Mouse (Mus musculus) forebrain, embryonic 13.5 days (tissue): Measurements from ENCODE around the gene Rbm44. TPM values are rescaled to one million over a fixed set of nuclear protein-coding genes. Genes with fewer than 3 reads are reported as not detected.

Source experiments
- ATAC-seq: fragments of 200-750 bp; cut with Nextera tagmentation; 2 replicates; pipeline ENCODE4 v1.8.0; 2017
- H3K27ac ChIP-seq: fragments of 300-500 bp; sonication (generic); 2 replicates; pipeline ENCODE4 v1.5.1; 2015; ENCODE audit warnings: inconsistent platforms, mild to moderate bottlenecking, moderate library complexity
- H3K27me3 ChIP-seq: fragments of 300-500 bp; sonication (generic); 2 replicates; pipeline ENCODE4 v1.6.1; 2015; ENCODE audit warnings: mild to moderate bottlenecking, inconsistent platforms
- H3K36me3 ChIP-seq: fragments of 300-500 bp; sonication (generic); 2 replicates; pipeline ENCODE4 v1.6.1; 2015; ENCODE audit warnings: mild to moderate bottlenecking, inconsistent platforms; ENCODE audit not compliant: poor library complexity, severe bottlenecking
- H3K4me1 ChIP-seq: fragments of 300-500 bp; sonication (generic); 2 replicates; pipeline ENCODE4 v1.6.1; 2015; ENCODE audit warnings: inconsistent platforms
- H3K4me2 ChIP-seq: fragments of 300-500 bp; sonication (generic); 2 replicates; pipeline ENCODE4 v1.6.1; 2015; ENCODE audit warnings: inconsistent platforms, mild to moderate bottlenecking, moderate library complexity
- H3K4me3 ChIP-seq: fragments of 300-500 bp; sonication (generic); 2 replicates; pipeline ENCODE4 v1.5.1; 2015; ENCODE audit warnings: mild to moderate bottlenecking, inconsistent platforms
- H3K9ac ChIP-seq: fragments of 300-500 bp; sonication (generic); 2 replicates; pipeline ENCODE4 v1.6.1; 2015; ENCODE audit warnings: mild to moderate bottlenecking, inconsistent platforms
- H3K9me3 ChIP-seq: fragments of 300-500 bp; sonication (generic); replicated peaks from 2 replicates; pipeline ENCODE4 v1.6.1; 2016; ENCODE audit warnings: inconsistent platforms
- WGBS: fragments of 180-500 bp; shearing (Covaris S2); methylation state at CpG from one replicate; pipeline ENCODE4 v1.1.7; 2015; 5-methylcytosine and 5-hydroxymethylcytosine counted together
- polyA plus RNA-seq: library from polyadenylated mRNA; unstranded; fragments of >200 nt; fragmentation: Nextera tagmentation; extraction: Ambion mirVana; gene quantifications from 2 replicates; pipeline ENCODE4 v1.2.1, GENCODE M21; 2015

The Rbm44 gene
- polyA plus RNA-seq, 1 experiment from 2014 or later: 0.12 TPM

DNA sequence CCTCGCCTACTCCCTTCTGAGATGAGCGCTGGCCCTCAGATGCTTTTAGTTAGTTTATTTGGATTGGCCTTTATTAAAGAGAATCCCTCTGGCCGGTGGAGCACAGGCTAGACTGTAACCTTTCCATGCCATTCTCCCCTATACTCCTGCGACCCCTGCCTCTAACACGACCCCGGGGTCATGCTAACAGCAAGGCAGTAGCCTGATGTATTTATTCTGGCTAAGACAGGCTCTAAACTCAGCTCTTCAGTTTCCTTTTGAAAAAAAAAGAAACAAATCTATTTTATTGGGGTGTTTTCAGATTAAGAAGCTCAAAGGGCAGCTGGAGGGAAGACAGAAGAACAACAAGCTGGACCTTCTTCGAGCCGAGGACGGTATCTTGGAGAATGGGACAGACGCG, 22.8 kb upstream of the Rbm44 start:
- H3K4me2 ChIP-seq: no peak overlapping the region
- no peak overlapping the region for H3K27ac ChIP-seq
- ATAC-seq: no peak
- H3K9ac ChIP-seq: no peak overlapping the region
- H3K4me3 ChIP-seq: no peak overlapping the region
- peaks cover 27% of the 10 kb centered on the region for H3K36me3 ChIP-seq
- H3K27me3 ChIP-seq: no peaks in the 10 kb centered on the region
- no peaks in the 10 kb centered on the region for H3K9me3 ChIP-seq
- 91% methylated on average over 11 of the region's 11 CpGs for WGBS
- no peaks in the 10 kb centered on the region for H3K4me1 ChIP-seq

DNA sequence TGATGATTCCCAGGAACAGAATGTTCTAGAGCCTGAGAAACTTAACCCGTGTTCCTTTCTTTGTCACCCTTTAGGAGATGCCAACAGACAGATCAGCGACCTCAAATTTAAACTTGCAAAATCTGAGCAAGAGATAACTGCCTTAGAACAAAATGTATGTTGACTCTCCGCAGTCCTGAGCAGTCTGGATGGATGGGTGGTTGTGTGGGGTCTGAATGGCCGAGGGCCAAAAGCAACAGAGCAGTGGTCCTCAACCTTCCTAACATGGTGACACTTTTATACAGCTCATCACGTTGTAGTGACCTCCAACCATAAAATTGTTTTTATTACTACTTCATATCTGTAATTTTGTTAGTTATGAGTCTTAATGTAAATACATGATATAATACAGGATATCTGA, 21.9 kb upstream of the Rbm44 start:
- H3K9ac ChIP-seq: no peak overlapping the region
- H3K27me3 ChIP-seq: no peaks in the 10 kb centered on the region
- no peak overlapping the region for H3K27ac ChIP-seq
- H3K4me3 ChIP-seq: no peak overlapping the region
- no peak overlapping the region for H3K4me2 ChIP-seq
- peaks cover 29% of the 10 kb centered on the region for H3K36me3 ChIP-seq
- WGBS: 89% methylated on average over 5 of the region's 5 CpGs
- ATAC-seq: no peak
- H3K4me1 ChIP-seq: no peaks in the 10 kb centered on the region
- no peaks in the 10 kb centered on the region for H3K9me3 ChIP-seq

DNA sequence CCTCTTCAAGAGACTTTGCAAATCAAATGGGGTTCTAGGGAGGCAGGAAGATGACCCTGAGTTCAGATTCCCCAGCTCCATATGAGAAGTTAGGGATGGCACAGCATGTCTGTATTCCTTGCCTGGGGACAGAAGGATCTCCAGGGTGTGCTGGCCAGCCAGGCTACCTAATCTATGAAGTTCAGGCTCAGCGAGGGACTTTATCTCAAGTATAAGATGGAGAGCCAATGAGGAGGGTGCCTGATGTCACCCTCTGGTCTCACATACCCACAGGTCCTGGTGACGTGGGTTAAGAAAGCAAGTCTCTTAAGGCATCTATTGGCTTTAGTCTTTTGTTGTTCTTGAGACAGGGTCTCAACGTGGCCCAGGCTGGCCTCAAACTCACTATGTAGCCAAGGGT, 21.4 kb upstream of the Rbm44 start:
- WGBS: 93% methylated on average over 3 of the region's 3 CpGs
- ATAC-seq: no peak
- no peaks in the 10 kb centered on the region for H3K27me3 ChIP-seq
- H3K9ac ChIP-seq: no peak overlapping the region
- no peak overlapping the region for H3K4me2 ChIP-seq
- H3K4me1 ChIP-seq: no peaks in the 10 kb centered on the region
- no peak overlapping the region for H3K27ac ChIP-seq
- H3K36me3 ChIP-seq: peaks cover 33% of the 10 kb centered on the region
- H3K4me3 ChIP-seq: no peak overlapping the region
- no peaks in the 10 kb centered on the region for H3K9me3 ChIP-seq

DNA sequence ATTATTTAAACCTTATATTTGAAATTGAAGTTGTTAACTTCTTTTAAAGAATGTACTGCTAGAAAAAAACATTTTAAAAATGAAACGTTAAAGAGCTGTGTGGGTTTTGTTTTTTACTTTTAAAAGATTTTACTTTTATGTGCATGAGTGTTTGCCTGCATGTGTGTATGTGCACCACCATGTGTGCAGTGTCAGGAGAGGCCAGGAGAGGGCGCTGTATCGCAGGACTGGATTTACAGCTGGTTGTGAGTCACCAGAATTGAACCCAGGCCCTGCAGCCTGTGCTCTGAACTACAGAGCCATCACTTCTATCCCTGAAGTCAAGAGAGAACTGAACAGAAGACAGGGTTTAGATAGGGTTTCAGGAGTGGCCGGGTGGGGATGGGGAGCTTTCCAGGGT, 16.0 kb upstream of the Rbm44 start:
- Histone ChIP-seq H3K4me3 (no peak overlapping the region), H3K27ac (no peak overlapping the region), H3K36me3 (peaks cover 28% of the 10 kb centered on the region), H3K4me1 (no peaks in the 10 kb centered on the region), H3K9ac (no peak overlapping the region), H3K27me3 (no peaks in the 10 kb centered on the region), H3K9me3 (peaks cover 5% of the 10 kb centered on the region; the same call in 1 of the 2 replicates), H3K4me2 (no peak overlapping the region)
- ATAC-seq: no peak
- 90% methylated on average over 4 of the region's 4 CpGs for WGBS

DNA sequence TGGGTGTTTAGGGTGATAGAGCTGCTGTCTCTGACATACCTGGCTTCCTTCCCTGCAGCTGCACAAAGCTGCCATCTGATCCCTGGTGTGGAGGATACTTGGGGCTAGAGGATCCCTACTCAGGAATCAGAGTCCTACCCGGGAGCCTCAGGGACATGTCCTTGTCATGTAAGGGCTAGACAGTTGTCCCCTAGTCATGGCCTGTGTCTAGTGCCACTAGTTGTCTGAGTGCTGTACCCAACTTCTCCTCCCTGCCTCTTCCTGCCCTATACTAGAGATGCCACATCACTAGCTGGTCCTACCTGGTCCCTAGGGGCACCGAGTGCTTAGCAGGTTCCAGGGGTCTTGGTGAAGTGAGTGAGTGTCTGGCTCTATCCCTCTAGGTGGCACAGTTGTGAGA, 7.9 kb upstream of the Rbm44 start:
- no peaks in the 10 kb centered on the region for H3K9me3 ChIP-seq
- ATAC-seq: no peak
- H3K27ac ChIP-seq: no peak overlapping the region
- H3K4me2 ChIP-seq: no peak overlapping the region
- WGBS: 77% methylated on average over 2 of the region's 2 CpGs
- no peaks in the 10 kb centered on the region for H3K4me1 ChIP-seq
- no peaks in the 10 kb centered on the region for H3K27me3 ChIP-seq
- no peaks in the 10 kb centered on the region for H3K36me3 ChIP-seq
- H3K4me3 ChIP-seq: no peak overlapping the region
- H3K9ac ChIP-seq: no peak overlapping the region

DNA sequence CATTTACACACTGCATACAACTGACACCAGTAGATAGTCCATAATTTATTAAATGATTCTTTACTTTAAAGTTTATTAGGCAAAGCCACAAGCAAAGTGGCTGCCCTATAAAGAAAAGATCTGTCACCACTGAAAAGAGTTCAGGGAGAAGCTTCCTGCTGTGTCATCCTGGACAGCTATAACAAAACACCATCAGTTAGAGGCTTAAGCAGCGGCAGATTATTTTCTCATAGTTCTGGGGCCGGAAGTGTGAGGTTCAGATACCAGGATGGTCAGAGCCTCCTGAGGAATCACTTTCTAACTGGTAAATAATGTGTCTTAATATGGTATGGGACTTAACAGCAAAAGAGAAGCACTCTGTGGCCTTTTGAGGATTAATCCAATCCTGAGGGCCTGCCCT, 6.6 kb downstream of the Rbm44 start:
- H3K27me3 ChIP-seq: no peaks in the 10 kb centered on the region
- H3K36me3 ChIP-seq: no peaks in the 10 kb centered on the region
- no peaks in the 10 kb centered on the region for H3K9me3 ChIP-seq
- H3K9ac ChIP-seq: no peak overlapping the region
- no peak for ATAC-seq
- 55% methylated on average over 2 of the region's 2 CpGs for WGBS
- no peak overlapping the region for H3K4me3 ChIP-seq
- H3K27ac ChIP-seq: no peak overlapping the region
- no peaks in the 10 kb centered on the region for H3K4me1 ChIP-seq
- no peak overlapping the region for H3K4me2 ChIP-seq

DNA sequence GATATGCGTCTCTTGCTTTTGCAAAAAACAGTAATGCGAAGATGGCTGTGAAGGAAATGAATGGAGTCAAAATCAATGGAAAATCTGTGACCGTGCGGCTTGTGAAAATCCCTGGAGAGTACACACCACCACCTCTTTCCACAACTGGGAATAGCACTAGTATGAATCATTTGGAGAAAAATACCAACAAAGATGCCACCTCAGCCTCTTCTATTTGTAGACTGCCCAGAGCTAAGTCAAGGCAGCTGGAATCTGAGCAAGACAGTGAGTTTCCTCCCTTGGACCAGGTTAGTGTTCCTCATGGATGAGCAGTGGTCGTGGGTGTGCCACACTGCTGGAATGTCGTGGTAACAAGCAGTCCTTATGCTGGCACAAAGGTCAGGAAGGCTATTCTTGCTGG, 21.9 kb downstream of the Rbm44 start:
- 78% methylated on average over 6 of the region's 6 CpGs for WGBS
- Histone ChIP-seq H3K27ac (no peak overlapping the region), H3K4me1 (no peaks in the 10 kb centered on the region), H3K36me3 (no peaks in the 10 kb centered on the region), H3K9me3 (no peaks in the 10 kb centered on the region), H3K4me3 (no peak overlapping the region), H3K4me2 (no peak overlapping the region), H3K27me3 (no peaks in the 10 kb centered on the region), H3K9ac (no peak overlapping the region)
- ATAC-seq: no peak

DNA sequence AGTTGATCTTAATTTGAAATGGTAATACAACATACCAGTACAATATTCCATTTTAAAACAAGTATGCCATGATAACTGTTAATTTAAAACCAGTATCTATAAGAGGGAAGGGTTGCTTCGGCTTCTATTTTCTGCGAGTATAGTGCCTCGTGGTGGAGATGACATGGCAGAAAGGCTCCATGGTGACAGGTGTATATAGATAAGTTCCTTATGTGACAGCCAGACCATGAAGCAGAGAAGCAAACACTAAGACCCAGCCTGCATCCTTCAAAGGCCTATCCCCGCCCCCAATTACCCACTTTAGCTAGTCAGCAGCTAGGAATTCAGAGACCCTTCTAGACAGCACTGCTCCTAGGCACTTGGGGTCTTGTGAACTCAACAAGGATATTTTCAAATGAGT, 24.3 kb downstream of the Rbm44 start:
- no peak overlapping the region for H3K4me3 ChIP-seq

DNA sequence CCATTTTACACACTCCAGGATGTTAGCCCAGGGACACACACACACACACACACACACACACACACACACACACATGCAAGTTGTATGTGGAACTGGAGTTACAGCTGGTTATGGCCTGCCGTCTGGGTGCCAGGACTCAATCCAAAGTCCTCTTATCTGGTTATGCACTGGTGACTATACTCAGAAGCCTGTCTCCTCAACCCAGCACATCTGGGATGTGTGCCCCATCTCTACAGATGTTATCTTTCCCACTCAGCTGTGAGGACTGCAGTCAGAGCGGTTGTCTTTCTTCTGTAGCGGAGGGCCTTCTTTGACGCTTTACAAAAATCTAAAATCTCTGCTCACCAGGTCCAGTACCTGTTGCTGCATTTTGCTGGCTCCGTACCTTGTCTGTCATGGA, 29.9 kb downstream of the Rbm44 start:
- Histone ChIP-seq H3K4me3 (no peak overlapping the region), H3K4me2 (no peak overlapping the region), H3K27me3 (peaks cover 13% of the 10 kb centered on the region), H3K36me3 (no peaks in the 10 kb centered on the region), H3K9me3 (no peaks in the 10 kb centered on the region), H3K9ac (no peak overlapping the region), H3K27ac (no peak overlapping the region), H3K4me1 (peaks cover 3% of the 10 kb centered on the region)
- ATAC-seq: no peak
- 97% methylated on average over 5 of the region's 5 CpGs for WGBS

More for the DNA sequence above, 24.3 kb downstream of the Rbm44 start:
- Histone ChIP-seq H3K36me3 (no peaks in the 10 kb centered on the region), H3K9ac (no peak overlapping the region), H3K4me2 (no peak overlapping the region), H3K27me3 (no peaks in the 10 kb centered on the region), H3K9me3 (no peaks in the 10 kb centered on the region), H3K4me1 (no peaks in the 10 kb centered on the region), H3K27ac (no peak overlapping the region)
- WGBS: 85% methylated on average over 4 of the region's 4 CpGs
- no peak for ATAC-seq

DNA sequence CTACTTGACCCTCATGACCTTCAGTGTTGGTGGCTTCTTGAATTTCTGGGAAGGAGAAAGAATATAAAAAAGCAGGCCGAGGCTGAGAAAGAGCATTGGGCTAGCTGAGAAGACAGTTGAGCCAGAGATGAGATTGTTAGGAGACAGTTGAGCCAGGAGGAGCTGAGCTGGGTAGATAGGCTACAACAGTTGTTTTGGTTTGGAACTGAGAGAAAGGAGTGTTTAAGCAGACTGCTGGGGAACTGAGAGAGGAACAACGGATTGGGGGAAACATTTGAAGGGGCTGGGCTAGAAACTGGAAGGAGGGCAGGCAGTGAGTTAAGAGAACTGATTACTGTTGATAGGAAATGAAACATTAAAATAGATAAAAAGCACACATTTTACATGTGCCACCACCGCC, 31.1 kb downstream of the Rbm44 start:
- Histone ChIP-seq H3K4me3 (no peak overlapping the region), H3K9ac (no peak overlapping the region), H3K27me3 (peaks cover 25% of the 10 kb centered on the region), H3K4me2 (no peak overlapping the region), H3K27ac (no peak overlapping the region), H3K9me3 (no peaks in the 10 kb centered on the region), H3K36me3 (no peaks in the 10 kb centered on the region), H3K4me1 (peaks cover 8% of the 10 kb centered on the region)
- WGBS: 62% methylated on average over 3 of the region's 3 CpGs
- ATAC-seq: no peak

DNA sequence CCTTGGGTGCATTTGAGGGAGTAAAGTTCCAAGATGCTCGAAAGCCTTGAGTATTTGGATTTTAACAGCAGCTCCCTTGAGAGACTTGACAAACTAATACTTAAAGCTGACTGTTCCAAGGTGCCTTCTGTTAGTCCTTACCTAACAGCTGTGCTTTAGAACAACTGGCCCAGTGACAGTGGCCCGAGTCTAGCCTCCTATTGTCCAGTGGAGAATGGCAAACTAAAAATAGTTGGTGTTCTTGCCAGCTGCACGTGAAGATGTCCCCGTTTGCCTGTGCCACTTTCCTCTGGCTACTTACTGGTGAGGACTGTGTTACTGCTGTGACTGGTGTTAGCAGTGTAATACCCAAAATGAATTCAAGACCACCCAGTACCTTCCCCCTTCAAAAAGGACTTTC, 32.0 kb downstream of the Rbm44 start:
- no peak overlapping the region for H3K9ac ChIP-seq
- H3K27ac ChIP-seq: no peak overlapping the region
- no peaks in the 10 kb centered on the region for H3K9me3 ChIP-seq
- H3K36me3 ChIP-seq: no peaks in the 10 kb centered on the region
- peaks cover 28% of the 10 kb centered on the region for H3K27me3 ChIP-seq
- H3K4me3 ChIP-seq: no peak overlapping the region
- ATAC-seq: no peak
- WGBS: 76% methylated on average over 4 of the region's 4 CpGs
- no peak overlapping the region for H3K4me2 ChIP-seq
- H3K4me1 ChIP-seq: peaks cover 8% of the 10 kb centered on the region

DNA sequence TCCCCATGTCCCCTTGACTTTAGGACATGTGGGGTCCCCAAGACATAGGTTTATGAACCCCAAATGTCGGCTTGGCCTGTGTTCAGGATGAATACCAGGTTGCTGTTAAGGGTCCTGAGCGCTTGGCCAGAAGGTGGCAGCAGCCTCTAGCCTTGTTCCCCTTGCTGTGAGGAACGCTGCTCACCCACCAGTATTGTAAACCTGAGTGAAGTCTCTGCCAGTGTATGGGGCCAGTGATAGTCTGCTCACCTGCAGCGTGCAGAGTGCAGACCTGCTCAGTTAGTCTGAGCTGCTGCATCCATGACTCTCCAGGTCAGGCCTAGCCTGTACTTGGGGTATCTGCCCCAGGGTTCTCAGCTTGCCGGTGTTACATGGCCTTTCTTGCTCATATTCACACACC, 34.2 kb downstream of the Rbm44 start:
- H3K9ac ChIP-seq: no peak overlapping the region
- H3K27me3 ChIP-seq: peaks cover 28% of the 10 kb centered on the region
- no peak overlapping the region for H3K27ac ChIP-seq
- no peak overlapping the region for H3K4me2 ChIP-seq
- no peak overlapping the region for H3K4me3 ChIP-seq
- H3K4me1 ChIP-seq: peaks cover 8% of the 10 kb centered on the region
- H3K9me3 ChIP-seq: no peaks in the 10 kb centered on the region
- WGBS: 44% methylated on average over 5 of the region's 5 CpGs
- H3K36me3 ChIP-seq: no peaks in the 10 kb centered on the region
- 0 out of 2 replicates have a peak, but pooled peaks have one; percentile 61 for ATAC-seq

DNA sequence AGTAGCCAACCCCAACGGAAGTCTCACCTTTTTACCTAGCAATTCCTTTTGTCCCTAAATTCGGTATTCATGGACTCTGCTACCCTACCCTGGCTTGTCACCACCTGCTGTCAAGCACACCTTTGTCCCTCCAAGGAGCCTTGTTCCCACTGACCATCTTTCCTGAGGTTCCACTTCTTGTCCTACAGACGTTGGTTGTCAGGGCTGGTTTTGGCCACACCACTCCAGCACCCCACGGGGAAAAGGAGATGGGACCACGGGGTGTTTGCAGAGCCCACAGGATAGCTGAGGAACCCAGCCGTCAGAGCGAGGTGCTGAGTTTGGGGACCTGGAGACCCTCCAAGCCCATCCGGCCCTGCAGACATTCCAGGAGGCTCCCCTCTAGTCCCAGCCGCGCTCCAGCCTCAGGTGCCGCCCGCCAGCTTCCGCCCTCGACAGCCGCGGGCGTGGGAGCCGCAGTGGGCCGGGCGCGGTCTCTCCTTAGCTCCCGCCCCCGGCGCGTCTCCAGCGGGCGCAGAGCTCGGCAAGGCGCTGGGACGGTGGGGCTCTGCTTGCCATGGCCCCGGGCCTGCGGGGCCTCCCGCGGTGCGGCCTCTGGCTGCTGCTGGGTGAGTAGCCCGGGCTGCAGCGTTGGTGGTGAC, 34.8 kb downstream of the Rbm44 start, which contains the start of gene Ramp1:
TSS of gene Ramp1 (plus strand) at position 290 of the 641 bp plus-strand sequence.
- ATAC-seq: peak; percentile 33; the same call in 1 of the 2 replicates
- Histone ChIP-seq H3K27ac (no peak within 1 kb of the TSS), H3K27me3 (peaks cover 28% of the 10 kb centered on the region), H3K9me3 (no peaks in the 10 kb centered on the region), H3K9ac (peak within 1 kb of the TSS; percentile 63), H3K4me1 (peaks cover 8% of the 10 kb centered on the region), H3K4me2 (peak within 1 kb of the TSS; percentile 71), H3K36me3 (no peaks in the 10 kb centered on the region), H3K4me3 (peak within 1 kb of the TSS; percentile 41)
- 7% methylated on average over 32 of the region's 37 CpGs for WGBS
